Mouse (Mus musculus) CH12.LX (cell line): ENCODE data around the gene Sugp1. TPM values are rescaled to one million over a fixed set of nuclear protein-coding genes. Genes with fewer than 3 reads are reported as not detected.
A peak's percentile ranks its signal among the peaks of the same experiment; 100 is the strongest.

ENCODE experiments used
- DNase-seq: peaks from one replicate; pipeline ENCODE4 v3.0.0-alpha.2; 2013; ENCODE audit errors: extremely low read depth
- H3K27ac ChIP-seq: 2 replicates; pipeline ENCODE4 v1.5.1; 2012; ENCODE audit warnings: low read depth, mild to moderate bottlenecking, control low read depth, moderate library complexity; ENCODE audit not compliant: insufficient read depth
- H3K27me3 ChIP-seq: replicated peaks from 2 replicates; pipeline ENCODE3; 2012; ENCODE audit warnings: inconsistent platforms
- H3K36me3 ChIP-seq, 2 experiments: replicated peaks in 1 of 2; 2 replicates each; pipeline versions ENCODE3 to v1.6.1; 2012; ENCODE audit warnings: inconsistent platforms in 1 of 2, low read length in 1 of 2, mild to moderate bottlenecking in 1 of 2, mixed read lengths in 1 of 2, moderate library complexity in 1 of 2; ENCODE audit not compliant: control insufficient read depth in 1 of 2, insufficient read depth in 1 of 2
- H3K4me1 ChIP-seq, 2 experiments: 2 replicates each; pipeline ENCODE4 v1.6.1; 2012; ENCODE audit warnings: inconsistent platforms in 1 of 2, moderate library complexity in 1 of 2; ENCODE audit not compliant: insufficient read depth in 2 of 2, control insufficient read depth in 1 of 2
- H3K4me2 ChIP-seq: 2 replicates; pipeline ENCODE4 v1.6.1; 2012; ENCODE audit warnings: low read depth, mild to moderate bottlenecking, control low read depth; ENCODE audit not compliant: poor library complexity, insufficient read depth, severe bottlenecking
- H3K4me3 ChIP-seq, 3 experiments: fragments of 150-350 bp in 1 of 3; sonication (generic) in 1 of 3; replicated peaks in 1 of 3; 2 replicates each; pipeline versions ENCODE3 to v1.5.1; 2011 to 2012; ENCODE audit warnings: low read depth in 2 of 3, low read length in 2 of 3, mild to moderate bottlenecking in 2 of 3, moderate library complexity in 2 of 3, control low read depth in 1 of 3, improper control_type of control experiment in 1 of 3, inconsistent platforms in 1 of 3, mixed read lengths in 1 of 3; ENCODE audit not compliant: poor library complexity in 1 of 3
- H3K79me2 ChIP-seq: replicated peaks from 2 replicates; pipeline ENCODE4 v1.6.1; 2012; ENCODE audit warnings: mild to moderate bottlenecking, moderate library complexity; ENCODE audit not compliant: control insufficient read depth, poor library complexity, insufficient read depth, severe bottlenecking; ENCODE audit errors: extremely low read depth
- H3K9ac ChIP-seq: 2 replicates; pipeline ENCODE4 v1.6.1; 2012; ENCODE audit warnings: low read depth, mild to moderate bottlenecking, control low read depth, moderate library complexity; ENCODE audit not compliant: insufficient read depth
- H3K9me3 ChIP-seq: replicated peaks from 2 replicates; pipeline ENCODE3; 2012; ENCODE audit warnings: low read length, inconsistent platforms, mixed read lengths
- BHLHE40 ChIP-seq: IDR thresholded peaks from 2 replicates; pipeline ENCODE4 v1.6.1; 2011; ENCODE audit warnings: mild to moderate bottlenecking, low read depth, low read length, improper control_type of control experiment
- CHD1 ChIP-seq: IDR thresholded peaks from 2 replicates; pipeline ENCODE4 v1.6.1; 2012; ENCODE audit warnings: low read depth, low read length, improper control_type of control experiment, inconsistent platforms
- ELF1 ChIP-seq: IDR thresholded peaks from 2 replicates; pipeline ENCODE4 v1.6.1; 2014; ENCODE audit warnings: low read depth, mild to moderate bottlenecking, inconsistent platforms, low read length, improper control_type of control experiment
- EP300 ChIP-seq: IDR thresholded peaks from 2 replicates; pipeline ENCODE4 v1.6.1; 2011; ENCODE audit warnings: low read length, improper control_type of control experiment
- GABPA ChIP-seq: IDR thresholded peaks from 2 replicates; pipeline ENCODE4 v1.6.1; 2012; ENCODE audit warnings: low read depth, low read length, improper control_type of control experiment, inconsistent platforms; ENCODE audit not compliant: insufficient replicate concordance
- HCFC1 ChIP-seq: IDR thresholded peaks from 2 replicates; pipeline ENCODE4 v1.6.1; 2012; ENCODE audit warnings: low read depth, mild to moderate bottlenecking, inconsistent platforms, low read length, improper control_type of control experiment
- IRF4 ChIP-seq: IDR thresholded peaks from 2 replicates; pipeline ENCODE4 v1.6.1; 2014; ENCODE audit warnings: low read depth, mild to moderate bottlenecking, inconsistent platforms, low read length, improper control_type of control experiment
- JUN ChIP-seq: IDR thresholded peaks from 2 replicates; pipeline ENCODE4 v1.6.1; 2011; ENCODE audit warnings: low read depth, mild to moderate bottlenecking, low read length, improper control_type of control experiment, moderate library complexity; ENCODE audit not compliant: insufficient read depth
- MXI1 ChIP-seq: IDR thresholded peaks from 2 replicates; pipeline ENCODE4 v1.6.1; 2011; ENCODE audit warnings: mild to moderate bottlenecking, low read depth, low read length, improper control_type of control experiment
- MYC ChIP-seq: IDR thresholded peaks from 2 replicates; pipeline ENCODE4 v1.6.1; 2011; ENCODE audit warnings: low read depth, mild to moderate bottlenecking, improper control_type of control experiment, low read length
- NELFE ChIP-seq: IDR thresholded peaks from 2 replicates; pipeline ENCODE4 v1.6.1; 2011; ENCODE audit warnings: low read depth, low read length, improper control_type of control experiment
- NRF1 ChIP-seq: IDR thresholded peaks from 2 replicates; pipeline ENCODE4 v1.6.1; 2014; ENCODE audit warnings: low read depth, mild to moderate bottlenecking, inconsistent platforms, low read length, improper control_type of control experiment, moderate library complexity
- RAD21 ChIP-seq: IDR thresholded peaks from 2 replicates; pipeline ENCODE4 v1.6.1; 2011; ENCODE audit warnings: low read depth, mild to moderate bottlenecking, low read length, improper control_type of control experiment, moderate library complexity
- SIN3A ChIP-seq: IDR thresholded peaks from 2 replicates; pipeline ENCODE4 v1.6.1; 2012; ENCODE audit warnings: low read length, improper control_type of control experiment, inconsistent platforms
- TBP ChIP-seq: conservative IDR thresholded peaks from 2 replicates; pipeline ENCODE4 v1.6.1; 2011; ENCODE audit warnings: low read depth, low read length, improper control_type of control experiment
- TCF12 ChIP-seq: IDR thresholded peaks from 2 replicates; pipeline ENCODE4 v1.6.1; 2014; ENCODE audit warnings: low read depth, mild to moderate bottlenecking, inconsistent platforms, low read length, improper control_type of control experiment
- ZKSCAN1 ChIP-seq: IDR thresholded peaks from 2 replicates; pipeline ENCODE4 v1.6.1; 2012; ENCODE audit warnings: low read depth, inconsistent platforms, low read length, improper control_type of control experiment, borderline replicate concordance
- dilution Hi-C: fragments of 300-500 bp; cut with MboI; formaldehyde crosslinking; loops from 2 replicates; pipeline ENCODE4 v1.14.3; 2020; ENCODE audit warnings: low sequenced_read_pairs; ENCODE audit not compliant: extremely low pct_unique_long_range_greater_than_20kb, extremely low pct_ligation_motif_present
- in situ Hi-C: fragments of 300-500 bp; cut with MboI; formaldehyde crosslinking; loops from 3 replicates; pipeline ENCODE4 v1.14.3; 2019; ENCODE audit warnings: low sequenced_read_pairs, low pct_ligation_motif_present, low pct_unique_long_range_greater_than_20kb, mixed read lengths
- polyA plus RNA-seq: library from polyadenylated mRNA; unstranded; fragments of >175 nt; gene quantifications from 2 replicates; pipeline ENCODE4 v1.2.1, GENCODE M21; 2012; ENCODE audit warnings: low read depth; ENCODE audit not compliant: insufficient read length
- total RNA-seq, 2 experiments: library from RNA; depleted of rRNA; stranded (reverse); fragments of 300-350 nt in 1 of 2; fragments of >200 nt in 1 of 2; gene quantifications; 2 replicates each; pipeline ENCODE4 v1.2.3; 2012 to 2014

The Sugp1 gene
- total and polyA plus RNA-seq, 3 experiments = 5.3 to 43.9 (median 21.8) TPM

DNA sequence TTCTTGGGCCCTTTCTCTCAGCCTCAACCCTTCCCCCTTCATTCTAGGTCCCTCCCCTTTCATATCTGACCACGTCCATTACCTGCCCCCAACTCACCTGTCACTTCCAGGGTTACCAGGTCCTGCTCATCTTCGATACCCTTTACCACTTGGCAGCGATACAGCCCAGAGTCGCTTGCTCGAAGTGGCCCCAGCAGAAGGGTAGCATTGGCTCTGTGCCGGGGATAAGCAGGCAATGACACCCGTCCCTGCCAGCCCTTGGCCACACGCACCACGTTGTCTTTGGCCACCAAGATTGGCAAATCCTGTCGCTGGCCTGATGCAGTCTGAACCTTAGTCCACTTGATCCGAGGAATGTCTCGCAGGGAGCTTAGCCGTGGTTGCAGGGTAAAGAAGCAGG is 72.3 kb downstream of the Sugp1 start:
- in situ Hi-C loops = no loop called here
- Histone ChIP-seq H3K4me1 (peaks cover 36 to 84% of the 10 kb centered on the region in 2 experiments), H3K79me2 (no peaks in the 10 kb centered on the region), H3K4me2 (0 out of 2 replicates have a peak overlapping the region, but pooled peaks have one; percentile 17), H3K4me3 (peak overlapping the region in 1 of 3 experiments; percentile 32), H3K9ac (no peak overlapping the region), H3K27ac (no peak overlapping the region), H3K27me3 (peaks cover 7% of the 10 kb centered on the region), H3K36me3 (no peaks in the 10 kb centered on the region), H3K9me3 (peaks cover 10% of the 10 kb centered on the region)
- dilution Hi-C loops = no loop called here
- no peak for DNase-seq
- TF ChIP-seq SIN3A (no peak), HCFC1 (no peak), RAD21 (no peak), NRF1 (no peak), CHD1 (no peak), ELF1 (no peak), NELFE (no peak), IRF4 (no peak), BHLHE40 (no peak), GABPA (no peak), MYC (no peak), MXI1 (no peak), TCF12 (no peak), JUN (no peak), EP300 (no peak)

DNA sequence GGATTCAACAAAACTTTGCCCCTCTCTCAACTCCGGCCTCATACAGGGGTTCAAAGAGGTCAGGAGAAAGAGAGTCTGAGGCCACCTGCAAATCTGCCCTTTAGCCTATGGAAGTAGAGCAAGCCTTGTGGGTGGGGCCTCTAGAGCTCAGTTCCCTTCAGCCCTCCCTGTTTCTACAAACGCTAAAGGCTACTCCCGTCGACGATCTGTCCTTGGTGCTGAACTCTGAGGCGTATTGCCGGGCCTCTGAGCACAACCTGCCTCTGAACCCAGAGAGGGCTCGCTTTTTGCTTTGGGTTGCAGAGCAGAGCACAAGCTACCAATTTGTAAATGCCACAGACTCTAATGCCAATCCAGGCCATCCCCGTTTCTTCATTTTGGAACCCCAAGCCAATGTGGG is 75.0 kb downstream of the Sugp1 start:
- in situ Hi-C loops = no loop called here
- dilution Hi-C loops = no loop called here
- Histone ChIP-seq H3K9me3 (no peaks in the 10 kb centered on the region), H3K27ac (no peak overlapping the region), H3K4me2 (no peak overlapping the region), H3K4me3 (no peak overlapping the region), H3K9ac (no peak overlapping the region), H3K27me3 (peaks cover 7% of the 10 kb centered on the region), H3K4me1 (peaks cover 18 to 64% of the 10 kb centered on the region in 2 experiments), H3K36me3 (no peaks in the 10 kb centered on the region), H3K79me2 (no peaks in the 10 kb centered on the region)
- TF ChIP-seq TBP (no peak), NRF1 (no peak), ZKSCAN1 (no peak), SIN3A (peak; percentile 95), MXI1 (peak; percentile 58)
- peak; percentile 78 for DNase-seq
